Mouse (Mus musculus) layer of hippocampus, adult 9-11 months (tissue): Measurements from ENCODE around the gene Mrpl23.

Experiments used
- DNase-seq: peaks from one replicate; pipeline ENCODE4 v3.0.0; 2022

The Mrpl23 gene

GRCm38 (mm10) chr7:142522352-142522751 lies 10.1 kb upstream of the Mrpl23 start:
- no peak for DNase-seq

- DNase-seq: no peak
Observed at GRCm38 (mm10) chr7:142523200-142523990, 9.1 kb upstream of the Mrpl23 start.

GRCm38 (mm10) chr7:142525342-142526178 lies 6.9 kb upstream of the Mrpl23 start:
- no peak for DNase-seq

- no peak for DNase-seq
Observed at GRCm38 (mm10) chr7:142529350-142529749, 3.1 kb upstream of the Mrpl23 start.

- DNase-seq: no peak
Observed at GRCm38 (mm10) chr7:142531973-142532521, 439 bp upstream of the Mrpl23 start.

GRCm38 (mm10) chr7:142533059-142533855 lies 771 bp downstream of the Mrpl23 start:
- peak; percentile 82 for DNase-seq

- no peak for DNase-seq
Observed at GRCm38 (mm10) chr7:142535116-142535515, 2.6 kb downstream of the Mrpl23 start.

GRCm38 (mm10) chr7:142535832-142536231 lies 3.3 kb downstream of the Mrpl23 start:
- DNase-seq: no peak

- DNase-seq: no peak
Observed at GRCm38 (mm10) chr7:142537181-142537580, 4.7 kb downstream of the Mrpl23 start.

- DNase-seq: no peak
Observed at GRCm38 (mm10) chr7:142537879-142538278, 5.4 kb downstream of the Mrpl23 start.

- no peak for DNase-seq
Observed at GRCm38 (mm10) chr7:142538291-142538690, 5.8 kb downstream of the Mrpl23 start.

GRCm38 (mm10) chr7:142538766-142539165 lies 6.3 kb downstream of the Mrpl23 start:
- no peak for DNase-seq

- no peak for DNase-seq
Observed at GRCm38 (mm10) chr7:142539828-142540227, 7.3 kb downstream of the Mrpl23 start.

GRCm38 (mm10) chr7:142542771-142543303 lies 10.4 kb downstream of the Mrpl23 start:
- no peak for DNase-seq

- DNase-seq: no peak
Observed at GRCm38 (mm10) chr7:142545967-142546366, 13.5 kb downstream of the Mrpl23 start.

- no peak for DNase-seq
Observed at GRCm38 (mm10) chr7:142547874-142548273, 15.4 kb downstream of the Mrpl23 start.

GRCm38 (mm10) chr7:142548706-142549105 lies 16.2 kb downstream of the Mrpl23 start:
- DNase-seq: no peak

- DNase-seq: peak; percentile 15
Observed at GRCm38 (mm10) chr7:142549941-142550763, 17.7 kb downstream of the Mrpl23 start.

- no peak for DNase-seq
Observed at GRCm38 (mm10) chr7:142550935-142551373, 18.5 kb downstream of the Mrpl23 start.

GRCm38 (mm10) chr7:142551691-142552090 lies 19.2 kb downstream of the Mrpl23 start:
- DNase-seq: no peak

- no peak for DNase-seq
Observed at GRCm38 (mm10) chr7:142552591-142553416, 20.3 kb downstream of the Mrpl23 start.
